Mouse (Mus musculus) C2C12 (cell line): ENCODE results near the gene Mef2a.

Experiments used
- CTCF ChIP-seq: IDR thresholded peaks from one replicate; pipeline ENCODE4 v1.5.1; 2011; ENCODE audit not compliant: control insufficient read depth, insufficient read depth, insufficient read length
- MYOG ChIP-seq: IDR thresholded peaks from one replicate; pipeline ENCODE4 v1.6.1; 2011; ENCODE audit not compliant: control insufficient read depth, insufficient read length; ENCODE audit errors: extremely low read depth

DNA sequence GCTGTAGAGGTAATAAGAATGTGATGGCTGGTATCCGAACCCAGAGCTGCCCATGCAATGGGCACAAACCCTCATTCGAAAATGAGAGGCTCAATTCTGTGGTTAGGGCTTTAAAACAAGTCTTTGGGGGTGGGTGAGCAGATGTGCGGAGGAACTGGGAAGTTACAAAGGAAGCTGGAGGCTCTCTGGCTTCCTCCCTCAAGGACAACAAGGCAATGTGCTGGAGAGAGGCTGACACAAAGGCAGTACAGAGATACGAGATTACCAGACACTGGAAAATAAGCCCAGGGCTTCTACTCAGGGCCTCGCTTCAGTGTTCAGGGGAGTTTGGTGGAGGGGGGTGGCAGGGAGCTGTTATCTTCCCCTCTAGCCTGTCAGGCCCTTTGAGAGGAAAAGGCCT, 1.3 kb upstream of the Mef2a start:
- TF ChIP-seq CTCF (no peak), MYOG (no peak)
